Mouse (Mus musculus): Measurements from ENCODE around the gene Agbl4. TPM values are rescaled to one million over a fixed set of nuclear protein-coding genes. Genes with fewer than 3 reads are reported as not detected.

The Agbl4 gene
- total RNA-seq, 4 experiments from 2014 or later, result 0.20 to 0.72 (median 0.42) TPM

- DNase-seq (ENCODE audit: low spot score), result no peak
These were observed 883.5 kb downstream of the Agbl4 start for GRCm38 (mm10) chr4:111280936-111281335.

GRCm38 (mm10) chr4:111281836-111282235, 884.4 kb downstream of the Agbl4 start:
- no peak for DNase-seq (ENCODE audit: low spot score)

GRCm38 (mm10) chr4:111284625-111285024, 887.2 kb downstream of the Agbl4 start:
- no peak for DNase-seq (ENCODE audit: low spot score)

- no peak for DNase-seq (ENCODE audit: low spot score)
These were observed 897.2 kb downstream of the Agbl4 start for GRCm38 (mm10) chr4:111294528-111295241.

GRCm38 (mm10) chr4:111306518-111306917, 909.1 kb downstream of the Agbl4 start:
- no peak for DNase-seq (ENCODE audit: low spot score)

- DNase-seq (ENCODE audit: low spot score), result no peak
These were observed 909.7 kb downstream of the Agbl4 start for GRCm38 (mm10) chr4:111307166-111307565.

- no peak for DNase-seq (ENCODE audit: low spot score)
These were observed 910.2 kb downstream of the Agbl4 start for GRCm38 (mm10) chr4:111307633-111308032.

- DNase-seq (ENCODE audit: low spot score), result no peak
These were observed 911.3 kb downstream of the Agbl4 start for GRCm38 (mm10) chr4:111308572-111309288.

GRCm38 (mm10) chr4:111327094-111327493, 929.6 kb downstream of the Agbl4 start:
- DNase-seq (ENCODE audit: low spot score), result peak; percentile 33

- peak; percentile 53 for DNase-seq (ENCODE audit: low spot score)
These were observed 930.4 kb downstream of the Agbl4 start for GRCm38 (mm10) chr4:111327760-111328373.

GRCm38 (mm10) chr4:111329501-111329900, 932.0 kb downstream of the Agbl4 start:
- no peak for DNase-seq (ENCODE audit: low spot score)

- no peak for DNase-seq (ENCODE audit: low spot score)
These were observed 935.4 kb downstream of the Agbl4 start for GRCm38 (mm10) chr4:111332864-111333263.

GRCm38 (mm10) chr4:111349965-111350364, 952.5 kb downstream of the Agbl4 start:
- DNase-seq (ENCODE audit: low spot score), result no peak

- DNase-seq (ENCODE audit: low spot score), result no peak
These were observed 953.4 kb downstream of the Agbl4 start for GRCm38 (mm10) chr4:111350615-111351525.

GRCm38 (mm10) chr4:111356584-111357115, 959.2 kb downstream of the Agbl4 start:
- no peak for DNase-seq (ENCODE audit: low spot score)

GRCm38 (mm10) chr4:111357176-111357575, 959.7 kb downstream of the Agbl4 start:
- no peak for DNase-seq (ENCODE audit: low spot score)

GRCm38 (mm10) chr4:111364199-111364598, 966.7 kb downstream of the Agbl4 start:
- DNase-seq (ENCODE audit: low spot score), result no peak

- DNase-seq (ENCODE audit: low spot score), result no peak
These were observed 970.3 kb downstream of the Agbl4 start for GRCm38 (mm10) chr4:111367771-111368170.

- DNase-seq (ENCODE audit: low spot score), result no peak
These were observed 979.7 kb downstream of the Agbl4 start for GRCm38 (mm10) chr4:111377159-111377558.

- DNase-seq (ENCODE audit: low spot score), result no peak
These were observed 980.6 kb downstream of the Agbl4 start for GRCm38 (mm10) chr4:111378071-111378470.

- no peak for DNase-seq (ENCODE audit: low spot score)
These were observed 985.6 kb downstream of the Agbl4 start for GRCm38 (mm10) chr4:111383101-111383500.

Data from heart, adult 8-10 months (tissue).